Mouse (Mus musculus) midbrain, embryonic 10.5 days (tissue): ENCODE results near the gene Grin2b. TPM values are rescaled to one million over a fixed set of nuclear protein-coding genes. Genes with fewer than 3 reads are reported as not detected.

Source experiments
- DNase-seq: peaks from one replicate; pipeline ENCODE4 v3.0.0-alpha.2; 2017; ENCODE audit warnings: low spot score
- H3K27ac ChIP-seq: fragments of 300-500 bp; sonication (generic); replicated peaks from 2 replicates; pipeline ENCODE4 v1.5.1; 2016; ENCODE audit warnings: mild to moderate bottlenecking
- H3K27me3 ChIP-seq: fragments of 300-500 bp; sonication (generic); 2 replicates; pipeline ENCODE4 v1.6.1; 2016; ENCODE audit warnings: low read depth, mild to moderate bottlenecking; ENCODE audit not compliant: poor library complexity, severe bottlenecking
- H3K36me3 ChIP-seq: fragments of 300-500 bp; sonication (generic); 2 replicates; pipeline ENCODE4 v1.6.1; 2016; ENCODE audit warnings: mild to moderate bottlenecking, moderate library complexity
- H3K4me1 ChIP-seq: fragments of 300-500 bp; sonication (generic); 2 replicates; pipeline ENCODE4 v1.6.1; 2016
- H3K4me3 ChIP-seq: fragments of 300-500 bp; sonication (generic); 2 replicates; pipeline ENCODE4 v1.5.1; 2016; ENCODE audit warnings: mild to moderate bottlenecking, moderate library complexity
- H3K9me3 ChIP-seq: fragments of 300-500 bp; sonication (generic); replicated peaks from 2 replicates; pipeline ENCODE4 v1.6.1; 2016; ENCODE audit warnings: mild to moderate bottlenecking
- WGBS: fragments of 180-500 bp; shearing (Covaris S2); methylation state at CpG from one replicate; pipeline ENCODE4 v1.1.7; 2016; 5-methylcytosine and 5-hydroxymethylcytosine counted together
- polyA plus RNA-seq: library from polyadenylated mRNA; unstranded; fragments of >200 nt; fragmentation: Nextera tagmentation; extraction: Ambion mirVana; gene quantifications from 2 replicates; pipeline ENCODE4 v1.2.1, GENCODE M21; 2016

Gene Grin2b
- polyA plus RNA-seq, 1 experiment from 2014 or later: 0.09 TPM

DNA sequence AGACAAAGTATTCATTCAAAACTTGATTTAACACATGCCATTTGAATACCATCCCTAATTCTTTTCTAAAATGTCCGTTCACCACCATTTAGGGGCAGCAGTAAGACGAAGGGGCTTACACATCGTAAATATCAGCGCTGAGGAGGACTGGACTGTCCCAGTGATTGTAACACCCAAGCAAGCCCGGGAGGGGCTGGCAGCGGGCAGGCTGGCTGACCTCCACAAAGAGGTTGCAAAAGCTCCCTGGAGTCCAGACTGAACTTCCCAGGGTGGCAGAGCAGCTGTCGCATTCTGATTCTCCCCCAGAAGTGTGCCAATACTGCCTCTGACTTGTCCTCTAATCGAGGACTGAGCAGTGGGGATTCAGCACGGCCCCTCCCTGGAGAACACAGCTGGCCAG is 19.9 kb downstream of the Grin2b start:
- no peak for DNase-seq
- Histone ChIP-seq H3K4me1 (peaks cover 9% of the 10 kb centered on the region), H3K4me3 (no peak overlapping the region), H3K36me3 (no peaks in the 10 kb centered on the region), H3K9me3 (no peaks in the 10 kb centered on the region), H3K27ac (no peak overlapping the region), H3K27me3 (no peaks in the 10 kb centered on the region)
- WGBS: 83% methylated on average over 9 of the region's 9 CpGs

DNA sequence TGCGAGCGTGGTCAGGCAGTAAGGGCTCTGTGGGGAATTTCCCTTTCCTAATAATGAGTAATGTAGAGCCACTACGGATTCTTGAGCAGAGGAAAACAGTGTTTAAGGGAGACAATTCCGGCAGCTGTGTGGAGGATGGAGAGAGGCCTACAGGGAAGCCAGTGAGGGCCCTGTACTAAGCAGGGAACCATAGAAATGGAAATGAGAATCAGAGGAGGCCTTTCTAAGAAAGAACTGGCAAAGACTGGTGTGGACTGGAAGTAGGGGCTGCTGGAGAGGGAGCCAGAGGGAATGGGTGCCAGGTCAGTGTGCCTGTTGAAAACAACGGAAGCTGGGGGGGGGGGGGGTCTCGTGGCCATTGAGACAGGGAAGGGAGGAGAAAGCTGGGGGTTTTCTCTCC is 23.2 kb downstream of the Grin2b start:
- WGBS: 33% methylated on average over 6 of the region's 6 CpGs
- H3K9me3 ChIP-seq: no peaks in the 10 kb centered on the region
- H3K27me3 ChIP-seq: no peaks in the 10 kb centered on the region
- H3K4me1 ChIP-seq: peaks cover 9% of the 10 kb centered on the region
- DNase-seq: no peak
- H3K36me3 ChIP-seq: no peaks in the 10 kb centered on the region
- no peak overlapping the region for H3K4me3 ChIP-seq
- H3K27ac ChIP-seq: peak overlapping the region; percentile 55

DNA sequence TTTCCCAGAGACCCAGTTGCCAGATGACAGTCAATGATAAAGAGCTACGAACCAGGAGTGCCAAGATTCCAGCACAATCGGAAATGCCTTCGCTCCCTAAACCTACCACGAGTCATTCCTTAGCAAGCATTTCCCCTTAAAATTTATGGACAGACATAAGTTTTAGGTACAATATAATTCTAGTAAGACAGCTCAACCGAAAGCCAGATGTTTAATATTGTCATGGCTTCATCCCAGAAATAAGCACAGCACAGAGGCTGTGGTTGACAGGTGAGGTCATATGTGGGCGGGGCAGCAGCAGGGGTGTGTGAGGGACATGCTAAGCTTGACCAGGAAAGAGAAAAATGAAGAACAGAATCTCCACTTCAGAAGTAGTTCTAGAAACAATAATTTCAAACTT is 33.3 kb downstream of the Grin2b start:
- Histone ChIP-seq H3K27ac (no peak overlapping the region), H3K9me3 (no peaks in the 10 kb centered on the region), H3K4me3 (no peak overlapping the region), H3K4me1 (0 out of 2 replicates have a peak, but pooled peaks cover 4% of the 10 kb centered on the region), H3K27me3 (no peaks in the 10 kb centered on the region), H3K36me3 (no peaks in the 10 kb centered on the region)
- 92% methylated on average over 6 of the region's 6 CpGs for WGBS
- DNase-seq: no peak

- Histone ChIP-seq H3K27ac (no peak overlapping the region), H3K4me1 (no peaks in the 10 kb centered on the region), H3K4me3 (no peak overlapping the region), H3K36me3 (no peaks in the 10 kb centered on the region), H3K9me3 (no peaks in the 10 kb centered on the region), H3K27me3 (no peaks in the 10 kb centered on the region)
- peak; percentile 14 for DNase-seq
- WGBS: 35% methylated on average over 10 of the region's 10 CpGs
Observed at GRCm38 (mm10) chr6:136130456-136130855, 42.9 kb downstream of the Grin2b start.

GRCm38 (mm10) chr6:136122593-136122992 is 50.7 kb downstream of the Grin2b start:
- no peak overlapping the region for H3K4me3 ChIP-seq
- DNase-seq: no peak
- WGBS: 90% methylated on average over 3 of the region's 3 CpGs
- no peaks in the 10 kb centered on the region for H3K4me1 ChIP-seq
- no peak overlapping the region for H3K27ac ChIP-seq
- H3K9me3 ChIP-seq: no peaks in the 10 kb centered on the region
- no peaks in the 10 kb centered on the region for H3K27me3 ChIP-seq
- no peaks in the 10 kb centered on the region for H3K36me3 ChIP-seq

- peaks cover 8% of the 10 kb centered on the region; the same call in 1 of the 2 replicates for H3K4me1 ChIP-seq
- DNase-seq: no peak
- H3K36me3 ChIP-seq: no peaks in the 10 kb centered on the region
- WGBS: 87% methylated on average over 3 of the region's 3 CpGs
- H3K27ac ChIP-seq: no peak overlapping the region
- no peaks in the 10 kb centered on the region for H3K9me3 ChIP-seq
- H3K4me3 ChIP-seq: no peak overlapping the region
- no peaks in the 10 kb centered on the region for H3K27me3 ChIP-seq
Observed at GRCm38 (mm10) chr6:136117390-136117789, 55.9 kb downstream of the Grin2b start.

GRCm38 (mm10) chr6:136113639-136114410 is 59.5 kb downstream of the Grin2b start:
- H3K36me3 ChIP-seq: no peaks in the 10 kb centered on the region
- 77% methylated on average over 6 of the region's 6 CpGs for WGBS
- H3K27ac ChIP-seq: no peak overlapping the region
- no peak overlapping the region for H3K4me3 ChIP-seq
- H3K9me3 ChIP-seq: no peaks in the 10 kb centered on the region
- H3K4me1 ChIP-seq: peaks cover 8% of the 10 kb centered on the region; the same call in 1 of the 2 replicates
- no peaks in the 10 kb centered on the region for H3K27me3 ChIP-seq
- no peak for DNase-seq

DNA sequence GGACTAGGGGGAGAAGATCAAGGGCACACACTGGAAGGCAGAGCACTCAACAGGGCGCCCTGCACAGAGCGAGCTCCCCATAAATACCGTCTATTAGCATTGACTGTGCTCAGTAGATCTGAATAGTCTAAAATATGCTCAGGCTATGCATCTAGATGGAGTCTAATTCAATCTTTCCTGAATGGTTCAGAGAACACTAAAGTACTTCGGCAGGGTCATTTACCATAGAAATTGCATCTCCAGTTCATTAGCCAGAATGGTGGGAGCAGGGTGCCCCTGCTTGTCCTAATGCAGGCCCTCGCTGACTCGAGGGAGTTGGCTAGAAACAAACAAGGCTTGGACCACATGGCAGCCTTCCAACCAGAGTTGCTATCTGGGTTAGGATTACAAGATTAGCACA is 64.1 kb downstream of the Grin2b start:
- H3K4me3 ChIP-seq: no peak overlapping the region
- peaks cover 7% of the 10 kb centered on the region; the same call in 1 of the 2 replicates for H3K4me1 ChIP-seq
- H3K36me3 ChIP-seq: no peaks in the 10 kb centered on the region
- WGBS: 85% methylated on average over 6 of the region's 6 CpGs
- no peaks in the 10 kb centered on the region for H3K27me3 ChIP-seq
- no peak for DNase-seq
- H3K27ac ChIP-seq: no peak overlapping the region
- H3K9me3 ChIP-seq: no peaks in the 10 kb centered on the region

GRCm38 (mm10) chr6:136108466-136108865 is 64.8 kb downstream of the Grin2b start:
- no peaks in the 10 kb centered on the region for H3K36me3 ChIP-seq
- H3K27me3 ChIP-seq: no peaks in the 10 kb centered on the region
- no peak overlapping the region for H3K4me3 ChIP-seq
- 0 out of 2 replicates have a peak, but pooled peaks cover 2% of the 10 kb centered on the region for H3K4me1 ChIP-seq
- no peak for DNase-seq
- 0 out of 2 replicates have a peak, but pooled peaks cover under 1% of the 10 kb centered on the region for H3K9me3 ChIP-seq
- 89% methylated on average over 3 of the region's 3 CpGs for WGBS
- no peak overlapping the region for H3K27ac ChIP-seq

DNA sequence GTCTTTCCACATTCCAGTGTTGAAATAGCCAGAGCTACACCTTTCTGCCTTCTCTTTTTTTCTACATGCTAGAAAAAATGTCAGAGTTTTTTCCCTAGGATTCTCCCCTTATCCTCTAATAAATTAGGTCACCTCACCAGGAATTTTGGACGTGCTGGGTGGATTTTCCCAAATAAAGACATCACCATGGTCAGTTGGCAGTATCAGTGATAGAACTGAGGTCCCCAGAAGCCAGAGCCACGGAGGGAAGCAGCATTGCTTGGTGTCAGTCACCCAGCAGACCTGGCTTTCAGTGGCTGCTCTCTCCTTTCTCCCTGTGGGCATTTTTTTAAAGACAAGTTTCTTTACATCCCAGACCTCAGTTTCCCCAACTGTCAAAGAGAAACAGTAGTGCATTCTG is 68.1 kb downstream of the Grin2b start:
- no peaks in the 10 kb centered on the region for H3K4me1 ChIP-seq
- WGBS: 72% methylated on average over 2 of the region's 2 CpGs
- H3K27ac ChIP-seq: no peak overlapping the region
- H3K4me3 ChIP-seq: no peak overlapping the region
- DNase-seq: no peak
- no peaks in the 10 kb centered on the region for H3K27me3 ChIP-seq
- 0 out of 2 replicates have a peak, but pooled peaks cover 6% of the 10 kb centered on the region for H3K9me3 ChIP-seq
- no peaks in the 10 kb centered on the region for H3K36me3 ChIP-seq

GRCm38 (mm10) chr6:136100241-136100640 is 73.1 kb downstream of the Grin2b start:
- no peaks in the 10 kb centered on the region for H3K36me3 ChIP-seq
- DNase-seq: no peak
- no peak overlapping the region for H3K27ac ChIP-seq
- H3K4me3 ChIP-seq: no peak overlapping the region
- 86% methylated on average over 5 of the region's 5 CpGs for WGBS
- H3K27me3 ChIP-seq: no peaks in the 10 kb centered on the region
- 0 out of 2 replicates have a peak, but pooled peaks cover 6% of the 10 kb centered on the region for H3K9me3 ChIP-seq
- H3K4me1 ChIP-seq: no peaks in the 10 kb centered on the region

DNA sequence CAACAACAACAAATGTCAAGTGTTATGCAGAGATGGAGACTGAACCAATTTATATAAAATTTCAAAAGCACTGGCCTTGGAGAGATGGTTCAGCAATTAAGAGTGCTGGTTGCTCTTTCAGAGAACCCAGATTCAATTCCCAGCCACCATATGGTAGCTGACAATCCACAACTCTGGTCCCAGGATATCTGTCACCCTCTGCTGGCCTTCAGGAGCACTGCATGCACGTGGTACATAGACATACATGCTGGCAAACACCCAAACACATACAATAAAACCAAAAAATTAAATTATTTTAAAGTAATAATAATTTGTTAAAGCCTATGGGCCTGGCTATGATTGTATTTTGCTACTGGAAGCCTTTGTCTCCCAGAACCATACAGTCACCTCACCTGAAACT is 77.0 kb downstream of the Grin2b start:
- no peaks in the 10 kb centered on the region for H3K27me3 ChIP-seq
- 25% methylated on average over 1 of the region's 1 CpGs for WGBS

DNA sequence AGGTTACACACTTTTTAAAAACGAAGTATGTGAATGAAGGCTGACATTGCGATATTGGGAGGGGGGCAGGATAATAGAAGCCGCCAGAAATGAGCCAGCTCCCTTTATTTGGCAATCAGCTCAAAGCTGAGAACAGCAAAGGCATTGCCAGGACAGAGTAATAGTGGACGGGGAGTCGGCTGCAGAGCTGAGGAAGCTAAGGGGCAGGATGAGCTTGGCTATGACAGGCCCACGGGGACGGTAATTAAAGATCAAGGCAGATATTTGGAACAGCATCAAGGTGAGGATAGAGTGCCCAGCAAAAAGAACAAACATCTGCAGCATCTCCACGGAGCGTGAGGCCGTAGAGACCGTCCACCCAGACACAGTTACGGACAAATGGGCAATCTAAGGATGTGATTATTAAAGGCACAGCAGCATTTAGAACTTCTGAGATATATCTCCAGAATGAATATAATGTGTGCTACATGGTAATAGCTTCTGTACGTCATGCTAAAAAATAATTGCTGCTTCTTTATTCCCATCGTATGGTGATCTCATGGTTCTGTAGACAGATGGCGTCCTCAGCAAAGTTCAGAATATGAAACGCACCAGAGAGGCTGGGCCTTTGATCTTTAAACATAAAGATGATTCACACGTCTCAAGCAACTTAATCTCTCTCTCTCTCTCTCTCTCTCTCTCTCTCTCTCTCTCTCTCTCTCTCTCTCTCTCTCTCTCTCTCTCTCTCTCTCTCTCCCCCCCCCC is 93.1 kb downstream of the Grin2b start:
- WGBS: 87% methylated on average over 17 of the region's 17 CpGs
- H3K4me1 ChIP-seq: no peaks in the 10 kb centered on the region
- H3K36me3 ChIP-seq: no peaks in the 10 kb centered on the region
- no peak for DNase-seq
- H3K27ac ChIP-seq: no peak overlapping the region
- H3K4me3 ChIP-seq: no peak overlapping the region
- no peaks in the 10 kb centered on the region for H3K9me3 ChIP-seq
- no peaks in the 10 kb centered on the region for H3K27me3 ChIP-seq

More for the DNA sequence above, 77.0 kb downstream of the Grin2b start:
- Histone ChIP-seq H3K4me1 (no peaks in the 10 kb centered on the region), H3K4me3 (no peak overlapping the region), H3K27ac (no peak overlapping the region), H3K9me3 (no peaks in the 10 kb centered on the region), H3K36me3 (no peaks in the 10 kb centered on the region)
- DNase-seq: no peak
